Mouse (Mus musculus): ENCODE measurements around the gene Rpl7l1. TPM values are rescaled to one million over a fixed set of nuclear protein-coding genes. Genes with fewer than 3 reads are reported as not detected.
A peak's percentile ranks its signal among the peaks of the same experiment; 100 is the strongest.

Gene Rpl7l1
- polyA plus RNA-seq, 1 experiment from 2014 or later, result 130 TPM

DNA sequence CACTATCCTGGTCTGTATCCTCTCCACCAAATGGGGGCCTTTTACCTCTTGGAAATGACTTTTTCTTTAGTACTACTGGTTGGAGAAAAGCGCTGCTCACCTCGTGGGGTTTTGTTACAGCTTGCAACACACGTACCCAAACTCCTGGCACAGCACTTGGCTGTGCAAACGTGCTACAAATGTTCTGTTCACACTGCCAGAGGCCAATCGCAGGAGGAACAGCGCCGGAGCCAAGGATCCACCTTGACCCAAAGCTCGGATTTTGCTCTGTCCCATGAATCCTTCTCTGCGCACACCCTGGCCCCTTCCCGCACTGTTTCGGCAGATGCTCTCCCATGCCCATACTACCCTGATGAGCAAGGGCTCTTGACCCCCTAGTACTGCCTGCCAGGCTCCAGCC lies 54.0 kb downstream of the Rpl7l1 start:
- H3K4me3 ChIP-seq, result no peak overlapping the region
- H3K9me3 ChIP-seq (replicated peaks), result no peaks in the 10 kb centered on the region
- H3K27ac ChIP-seq, result no peak overlapping the region
- 0 out of 2 replicates have a peak overlapping the region, but pooled peaks have one; percentile 9 for H3K4me2 ChIP-seq (replicated peaks)
- WGBS, result 48% methylated on average over 11 of the region's 11 CpGs
- no peak for ATAC-seq (ENCODE audit: low FRiP score)
- peak overlapping the region; percentile 41; the same call in 1 of the 2 replicates for H3K9ac ChIP-seq
- peaks cover 20% of the 10 kb centered on the region for H3K36me3 ChIP-seq
- peaks cover 21% of the 10 kb centered on the region for H3K27me3 ChIP-seq
- 0 out of 2 replicates have a peak, but pooled peaks cover 3% of the 10 kb centered on the region for H3K4me1 ChIP-seq

DNA sequence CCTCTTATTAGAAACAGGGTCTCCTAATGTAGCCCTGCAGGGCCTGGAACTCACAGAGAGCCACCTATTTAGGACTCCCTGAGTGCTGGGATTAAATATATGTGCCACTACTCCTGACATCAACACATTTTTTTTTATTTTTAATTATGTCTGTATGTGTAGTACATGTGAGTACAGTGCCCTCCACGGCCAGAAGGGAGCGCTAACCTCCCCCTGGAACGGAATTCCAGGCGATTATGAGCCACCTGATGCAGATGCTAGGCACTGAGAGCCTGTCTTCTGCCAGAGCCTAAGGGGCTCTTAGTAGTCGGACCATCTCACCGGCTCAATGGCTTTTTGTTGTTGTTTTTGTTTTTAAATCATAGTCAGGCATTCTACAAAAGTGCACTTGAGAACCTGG lies 54.5 kb downstream of the Rpl7l1 start:
- H3K27me3 ChIP-seq, result peaks cover 21% of the 10 kb centered on the region
- H3K9me3 ChIP-seq (replicated peaks), result no peaks in the 10 kb centered on the region
- no peak overlapping the region for H3K9ac ChIP-seq
- ATAC-seq (ENCODE audit: low FRiP score), result no peak
- H3K36me3 ChIP-seq, result peaks cover 25% of the 10 kb centered on the region
- no peak overlapping the region for H3K4me3 ChIP-seq
- H3K27ac ChIP-seq, result no peak overlapping the region
- H3K4me1 ChIP-seq, result 0 out of 2 replicates have a peak, but pooled peaks cover 3% of the 10 kb centered on the region
- H3K4me2 ChIP-seq (replicated peaks), result no peak overlapping the region
- WGBS, result 41% methylated on average over 6 of the region's 6 CpGs

DNA sequence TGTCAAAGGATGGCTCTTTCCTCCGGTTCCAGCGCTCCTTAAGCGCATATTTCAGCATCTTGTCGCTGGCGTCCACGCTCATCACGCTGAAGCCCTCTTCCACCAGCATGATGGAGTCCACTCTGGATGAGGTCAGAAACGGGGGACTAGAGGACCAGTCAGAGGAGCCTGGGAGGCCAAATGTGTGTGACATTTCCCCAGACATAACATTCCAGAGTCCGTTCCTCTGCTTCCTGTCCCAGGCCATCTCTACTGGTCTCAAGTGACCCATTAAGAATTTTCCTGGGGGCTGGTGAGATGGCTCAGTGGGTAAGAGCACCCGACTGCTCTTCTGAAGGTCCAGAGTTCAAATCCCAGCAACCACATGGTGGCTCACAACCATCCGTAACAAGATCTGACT lies 55.2 kb downstream of the Rpl7l1 start:
- H3K27ac ChIP-seq, result no peak overlapping the region
- H3K9me3 ChIP-seq (replicated peaks), result no peaks in the 10 kb centered on the region
- no peak overlapping the region for H3K4me2 ChIP-seq (replicated peaks)
- WGBS, result 93% methylated on average over 11 of the region's 11 CpGs
- 0 out of 2 replicates have a peak, but pooled peaks cover 3% of the 10 kb centered on the region for H3K4me1 ChIP-seq
- H3K27me3 ChIP-seq, result peaks cover 21% of the 10 kb centered on the region
- no peak for ATAC-seq (ENCODE audit: low FRiP score)
- no peak overlapping the region for H3K4me3 ChIP-seq
- no peak overlapping the region for H3K9ac ChIP-seq
- H3K36me3 ChIP-seq, result peaks cover 30% of the 10 kb centered on the region

DNA sequence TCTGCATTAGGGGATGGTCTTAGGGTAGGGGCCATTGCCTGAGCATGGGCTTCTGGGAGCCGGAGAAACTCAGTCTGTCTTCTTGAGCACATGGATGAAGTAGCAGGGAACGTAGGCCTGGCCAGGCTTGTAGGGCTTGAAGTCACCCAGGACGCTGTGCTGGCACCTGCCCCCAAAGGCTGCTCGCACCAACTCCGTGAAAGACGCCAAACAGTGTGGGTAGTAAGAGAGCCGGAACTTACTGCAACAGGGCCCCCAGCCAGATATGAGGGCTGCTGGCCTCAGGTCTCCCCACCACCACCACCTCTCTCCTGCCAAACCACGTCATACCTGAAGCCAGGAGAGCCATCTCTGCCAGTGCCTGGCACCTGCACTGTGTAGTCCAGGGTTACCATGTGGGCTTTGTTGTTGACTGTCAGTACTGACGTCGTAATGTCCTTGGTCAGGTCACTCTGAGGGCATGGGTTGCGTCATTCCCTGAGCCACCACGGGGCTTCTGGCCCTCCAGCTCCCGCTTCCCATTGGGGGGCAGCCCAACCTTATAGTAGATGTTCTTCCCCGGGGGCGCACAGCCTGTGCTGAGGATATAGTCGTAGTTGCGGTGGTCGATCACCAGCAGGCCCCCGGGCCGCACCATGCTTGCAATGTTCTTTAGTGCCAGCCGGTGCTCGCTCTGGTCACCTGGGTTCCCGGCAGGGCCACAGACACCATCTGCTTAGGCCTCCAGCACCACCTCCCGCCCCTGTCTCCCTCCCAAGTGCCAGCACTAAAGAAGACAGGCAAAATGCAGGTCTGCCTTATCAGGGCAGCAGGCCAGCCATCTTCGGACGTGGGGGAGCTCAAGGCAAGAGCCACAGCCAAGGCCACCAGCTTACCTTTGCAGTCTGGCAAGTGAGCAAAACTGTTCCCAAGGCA lies 56.5 kb downstream of the Rpl7l1 start:
- peaks cover 40% of the 10 kb centered on the region for H3K36me3 ChIP-seq
- H3K9me3 ChIP-seq (replicated peaks), result no peaks in the 10 kb centered on the region
- no peak overlapping the region for H3K4me3 ChIP-seq
- H3K9ac ChIP-seq, result no peak overlapping the region
- no peak overlapping the region for H3K27ac ChIP-seq
- peaks cover 21% of the 10 kb centered on the region for H3K27me3 ChIP-seq
- no peak for ATAC-seq (ENCODE audit: low FRiP score)
- WGBS, result 92% methylated on average over 26 of the region's 26 CpGs
- H3K4me2 ChIP-seq (replicated peaks), result no peak overlapping the region
- H3K4me1 ChIP-seq, result 0 out of 2 replicates have a peak, but pooled peaks cover 3% of the 10 kb centered on the region

DNA sequence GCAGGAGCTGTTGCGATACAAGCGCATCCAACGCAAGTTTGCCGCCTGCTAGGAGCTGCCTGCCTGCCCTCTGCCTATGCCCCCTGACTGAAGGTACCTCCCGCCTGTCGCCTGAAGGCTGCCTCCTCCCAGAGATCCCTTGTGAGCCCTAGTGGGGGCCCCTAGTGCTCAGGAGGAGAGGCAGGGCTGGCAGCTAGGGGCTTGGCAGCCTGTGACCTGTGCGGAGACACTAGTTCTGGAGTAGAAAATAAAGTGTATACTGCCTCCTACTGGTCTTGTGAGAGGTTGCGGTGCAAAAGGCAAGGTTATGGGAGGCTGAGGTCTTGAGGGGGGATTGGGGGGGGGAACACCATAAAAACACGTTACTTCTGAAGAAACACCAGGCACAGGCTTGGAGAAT lies 57.2 kb downstream of the Rpl7l1 start:
- H3K27ac ChIP-seq, result no peak overlapping the region
- 47% methylated on average over 9 of the region's 9 CpGs for WGBS
- H3K9me3 ChIP-seq (replicated peaks), result no peaks in the 10 kb centered on the region
- 0 out of 2 replicates have a peak, but pooled peaks cover 3% of the 10 kb centered on the region for H3K4me1 ChIP-seq
- H3K36me3 ChIP-seq, result peaks cover 40% of the 10 kb centered on the region
- no peak overlapping the region for H3K9ac ChIP-seq
- H3K27me3 ChIP-seq, result peaks cover 21% of the 10 kb centered on the region
- H3K4me3 ChIP-seq, result no peak overlapping the region
- H3K4me2 ChIP-seq (replicated peaks), result no peak overlapping the region
- no peak for ATAC-seq (ENCODE audit: low FRiP score)

DNA sequence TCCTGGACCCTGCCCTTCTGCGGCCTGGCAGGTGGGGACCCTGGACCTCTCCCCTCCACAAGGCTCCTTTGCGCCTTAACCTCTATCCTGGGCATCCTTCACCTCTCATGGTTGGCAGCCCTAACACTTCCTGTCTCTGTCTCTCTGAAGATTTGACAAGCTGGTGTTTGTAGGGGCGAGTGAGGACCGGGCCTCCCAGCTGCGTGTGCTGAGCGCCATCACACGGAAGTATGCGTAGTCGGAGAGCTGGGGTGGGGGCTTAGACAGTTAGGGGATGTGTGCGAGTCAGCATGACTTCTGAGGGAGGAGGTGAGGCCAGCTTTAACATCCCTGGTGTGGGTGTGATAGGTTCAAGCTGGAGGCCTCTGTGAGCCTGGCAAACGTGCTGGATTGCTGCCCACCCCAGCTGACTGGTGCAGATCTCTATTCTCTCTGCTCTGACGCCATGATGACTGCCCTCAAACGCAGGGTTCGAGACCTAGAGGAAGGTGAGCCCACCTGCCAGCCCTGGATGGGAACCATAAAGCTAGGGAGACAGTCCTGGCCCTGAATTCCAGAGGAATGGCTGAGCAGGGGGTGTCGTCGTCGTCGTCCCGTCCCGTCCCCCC lies 57.9 kb downstream of the Rpl7l1 start:
- Histone ChIP-seq H3K4me3 (no peak overlapping the region), H3K9me3 (replicated peaks) (no peaks in the 10 kb centered on the region), H3K27me3 (peaks cover 18% of the 10 kb centered on the region), H3K4me2 (replicated peaks) (no peak overlapping the region), H3K27ac (no peak overlapping the region), H3K36me3 (peaks cover 40% of the 10 kb centered on the region), H3K4me1 (0 out of 2 replicates have a peak, but pooled peaks cover 3% of the 10 kb centered on the region), H3K9ac (no peak overlapping the region)
- ATAC-seq (ENCODE audit: low FRiP score), result no peak
- 90% methylated on average over 14 of the region's 20 CpGs for WGBS

Other genes with a start within 250 kb of the Rpl7l1 start
- 14.1 and 14.9 TPM in 2 replicates for gene Cul9, start 236.3 kb downstream of the Rpl7l1 start, polyA plus RNA-seq (2016; fragmentation: Nextera tagmentation; extraction: Ambion mirVana)
- gene Srf, start 226.5 kb downstream of the Rpl7l1 start, polyA plus RNA-seq (2016; fragmentation: Nextera tagmentation; extraction: Ambion mirVana), result 5.9 and 8.1 TPM in 2 replicates
- 80.9 and 81.9 TPM in 2 replicates for gene Ptk7, start 153.2 kb downstream of the Rpl7l1 start, polyA plus RNA-seq (2016; fragmentation: Nextera tagmentation; extraction: Ambion mirVana)
- gene Klc4, start 136.7 kb downstream of the Rpl7l1 start, polyA plus RNA-seq (2016; fragmentation: Nextera tagmentation; extraction: Ambion mirVana), result 37.8 and 40.0 TPM in 2 replicates
- gene Mrpl2, start 136.4 kb downstream of the Rpl7l1 start, polyA plus RNA-seq (2016; fragmentation: Nextera tagmentation; extraction: Ambion mirVana), result 79.7 and 88.2 TPM in 2 replicates
- 52.1 and 53.0 TPM in 2 replicates for gene Cul7, start 132.3 kb downstream of the Rpl7l1 start, polyA plus RNA-seq (2016; fragmentation: Nextera tagmentation; extraction: Ambion mirVana)
- gene Rrp36, start 108.3 kb downstream of the Rpl7l1 start, polyA plus RNA-seq (2016; fragmentation: Nextera tagmentation; extraction: Ambion mirVana), result 54.2 and 61.8 TPM in 2 replicates
- gene Mea1, start 103.9 kb downstream of the Rpl7l1 start, polyA plus RNA-seq (2016; fragmentation: Nextera tagmentation; extraction: Ambion mirVana), result 178 and 183 TPM in 2 replicates
- 139 and 141 TPM in 2 replicates for gene Klhdc3, start 101.8 kb downstream of the Rpl7l1 start, polyA plus RNA-seq (2016; fragmentation: Nextera tagmentation; extraction: Ambion mirVana)
- 103 and 106 TPM in 2 replicates for gene Ppp2r5d, start 77.6 kb downstream of the Rpl7l1 start, polyA plus RNA-seq (2016; fragmentation: Nextera tagmentation; extraction: Ambion mirVana)
- 33.9 and 38.0 TPM in 2 replicates for gene Pex6, start 71.2 kb downstream of the Rpl7l1 start, polyA plus RNA-seq (2016; fragmentation: Nextera tagmentation; extraction: Ambion mirVana)
- gene Gnmt, start 53.5 kb downstream of the Rpl7l1 start, polyA plus RNA-seq (2016; fragmentation: Nextera tagmentation; extraction: Ambion mirVana), result 0.33 and 0.49 TPM in 2 replicates
- 58.7 and 61.6 TPM in 2 replicates for gene Cnpy3, start 30.5 kb downstream of the Rpl7l1 start, polyA plus RNA-seq (2016; fragmentation: Nextera tagmentation; extraction: Ambion mirVana)
- gene Ptcra, start 19.0 kb downstream of the Rpl7l1 start, polyA plus RNA-seq (2016; fragmentation: Nextera tagmentation; extraction: Ambion mirVana), result 0.17 and 0.53 TPM in 2 replicates
- gene 2310039H08Rik, start 10.0 kb downstream of the Rpl7l1 start, polyA plus RNA-seq (2016; fragmentation: Nextera tagmentation; extraction: Ambion mirVana), result 41.1 and 54.7 TPM in 2 replicates
- gene Bicral, start 75.8 kb upstream of the Rpl7l1 start, polyA plus RNA-seq (2016; fragmentation: Nextera tagmentation; extraction: Ambion mirVana), result 7.6 and 8.1 TPM in 2 replicates
- 74.5 and 82.9 TPM in 2 replicates for gene Tbcc, start 108.0 kb upstream of the Rpl7l1 start, polyA plus RNA-seq (2016; fragmentation: Nextera tagmentation; extraction: Ambion mirVana)
- gene Prph2, start 127.8 kb upstream of the Rpl7l1 start, polyA plus RNA-seq (2016; fragmentation: Nextera tagmentation; extraction: Ambion mirVana), result not detected in 2 replicates
- gene Ubr2, start 227.9 kb upstream of the Rpl7l1 start, polyA plus RNA-seq (2016; fragmentation: Nextera tagmentation; extraction: Ambion mirVana), result 23.5 and 23.7 TPM in 2 replicates

Measured in hindbrain, embryonic 12.5 days (tissue).